Mouse (Mus musculus) kidney, adult 9 months (tissue): ENCODE measurements around the gene Hdhd3.
"Not testable (repeated sequence)": the region's sequence is repeated elsewhere in the genome, so short reads cannot be mapped to it uniquely, and the experiment has no call there.

Experiments used
- DNase-seq: peaks from one replicate; pipeline ENCODE4 v3.0.0; 2022

Hdhd3 gene

DNA sequence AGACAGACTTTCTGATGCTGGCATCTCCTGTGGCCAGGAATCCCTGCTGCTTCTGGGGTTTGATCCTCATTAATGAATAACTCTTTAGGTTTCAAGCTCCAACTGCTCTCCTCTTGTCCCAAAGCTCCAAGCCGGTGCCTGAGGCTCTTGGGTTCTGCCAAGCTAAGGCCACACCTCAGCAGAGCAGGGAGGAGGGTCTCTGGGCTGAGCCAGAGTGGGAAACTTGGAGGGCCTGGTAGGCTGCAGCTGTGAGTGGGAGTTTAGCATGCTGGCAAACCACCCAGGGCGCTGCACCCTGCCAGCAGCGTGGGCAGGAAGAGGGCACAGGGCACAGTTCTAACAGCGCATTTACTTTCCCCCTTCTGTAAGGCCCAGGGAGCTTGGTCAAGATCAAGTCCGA is 5.6 kb upstream of the Hdhd3 start:
- DNase-seq: peak; percentile 42

DNA sequence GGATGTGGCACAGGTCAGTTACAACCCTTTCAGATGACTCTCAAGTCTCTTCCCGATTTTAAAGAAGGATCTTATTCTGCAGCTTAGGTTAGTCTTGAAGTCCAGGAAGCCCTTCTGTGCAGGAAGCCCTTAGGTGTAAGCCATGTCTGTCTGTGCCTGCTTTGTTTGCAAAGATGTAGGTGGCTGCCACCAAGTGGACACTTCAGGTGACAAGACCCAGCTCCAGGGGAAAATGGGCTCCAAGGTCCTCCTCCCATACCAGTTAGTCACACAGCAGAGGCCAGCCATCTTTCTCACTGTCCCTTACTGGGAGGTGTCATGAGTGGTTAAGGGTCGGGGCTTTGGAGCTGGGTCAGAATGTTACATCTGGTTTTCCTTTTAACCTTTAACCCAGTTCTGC is 3.5 kb upstream of the Hdhd3 start:
- DNase-seq: peak; percentile 72

DNA sequence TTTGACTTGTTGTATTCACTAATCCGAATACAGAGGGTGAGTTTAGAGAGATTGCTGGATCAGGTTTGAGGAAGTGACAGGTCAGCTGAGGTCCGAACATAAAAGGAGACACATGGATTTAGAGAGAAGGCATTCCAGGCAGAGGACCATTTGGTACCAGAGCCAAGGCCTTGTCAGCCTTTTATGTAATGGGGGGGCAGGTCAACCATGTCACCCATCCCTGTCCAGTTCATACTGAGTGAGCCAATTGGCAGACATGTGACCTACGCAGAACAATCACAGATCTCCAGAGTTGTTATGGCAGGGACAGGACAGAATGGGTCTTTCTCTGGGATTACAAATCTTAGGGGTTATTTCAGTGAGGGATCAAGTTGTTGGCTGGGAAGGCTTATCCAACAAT is 2.7 kb upstream of the Hdhd3 start:
- DNase-seq: peak; percentile 42

DNA sequence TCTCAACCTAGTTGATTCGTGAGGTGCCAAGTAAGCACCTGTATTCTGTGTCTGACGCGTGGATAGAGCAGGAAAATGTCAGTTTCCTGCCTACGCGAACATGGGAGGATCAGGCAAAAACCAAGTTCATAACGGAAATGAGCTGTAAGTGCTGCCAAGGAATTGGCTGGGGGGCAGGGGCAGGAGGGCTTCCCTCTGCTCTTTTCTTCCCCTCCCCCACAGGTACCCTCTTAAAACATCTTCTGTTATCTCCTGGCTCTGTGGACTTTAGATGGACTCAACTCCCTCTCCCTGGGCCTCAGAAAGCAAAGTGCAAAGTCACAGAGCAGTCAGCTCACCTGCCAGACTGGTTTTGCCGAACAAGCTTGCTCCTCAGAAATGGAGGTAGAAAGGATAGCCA is 298 bp downstream of the Hdhd3 start:
- DNase-seq: peak; percentile 79

DNA sequence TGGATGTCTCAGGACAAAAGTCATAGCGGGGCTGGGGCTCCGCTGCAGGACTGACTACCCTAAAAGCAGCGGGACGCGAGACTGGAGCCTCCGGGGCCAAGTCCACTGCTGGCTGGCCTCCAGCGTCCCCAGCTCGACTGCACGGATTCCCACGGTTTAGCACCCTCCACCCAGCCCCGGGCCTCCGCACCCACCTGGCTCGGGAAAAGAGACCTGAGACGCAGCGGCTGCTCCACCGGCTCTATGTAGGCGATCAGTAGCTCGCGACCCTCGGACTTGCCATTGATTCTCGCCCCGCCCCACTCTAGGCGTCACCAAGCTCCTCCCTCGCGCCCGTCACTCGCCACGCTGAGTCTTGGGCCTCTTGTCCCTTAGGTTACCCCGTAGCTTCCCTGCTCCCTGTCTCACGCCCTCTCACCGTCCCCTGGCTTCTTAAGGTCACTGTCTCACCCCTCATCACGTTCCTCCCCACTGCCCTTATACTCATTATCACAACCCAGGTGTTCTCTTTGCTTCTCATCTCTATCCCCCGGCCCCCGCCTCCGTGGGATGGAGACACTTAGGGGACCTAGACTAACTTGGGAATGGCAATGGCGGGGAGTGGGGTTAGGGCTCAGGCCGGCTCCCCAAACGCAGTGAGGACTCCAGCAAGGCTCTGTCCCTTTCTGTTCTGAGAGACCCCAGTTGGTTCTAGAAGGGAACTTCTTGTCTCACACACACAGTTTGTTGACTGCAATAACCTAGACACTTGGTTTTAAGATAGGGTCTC is 1.1 kb downstream of the Hdhd3 start:
- peak; percentile 96 for DNase-seq

DNA sequence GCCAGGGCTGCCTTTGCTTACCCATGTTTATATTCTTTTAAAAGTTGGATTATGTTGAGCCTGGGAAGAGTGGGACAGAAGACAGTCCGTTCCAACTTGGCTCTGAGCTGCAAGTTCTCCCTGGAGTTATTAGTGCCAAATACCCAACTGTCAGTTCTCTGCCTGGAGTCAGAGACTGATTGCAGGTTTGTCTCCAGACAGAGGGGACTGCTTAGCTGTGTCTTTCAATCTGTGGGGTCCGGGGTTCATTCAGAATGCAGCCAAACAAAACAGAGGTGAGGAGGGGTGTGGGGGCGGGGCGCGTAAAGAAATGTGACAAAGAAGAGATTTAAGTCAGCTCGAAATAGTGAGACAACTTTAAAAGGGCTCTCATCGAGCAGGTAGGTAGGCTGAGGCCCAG is 1.7 kb downstream of the Hdhd3 start:
- no peak for DNase-seq

DNA sequence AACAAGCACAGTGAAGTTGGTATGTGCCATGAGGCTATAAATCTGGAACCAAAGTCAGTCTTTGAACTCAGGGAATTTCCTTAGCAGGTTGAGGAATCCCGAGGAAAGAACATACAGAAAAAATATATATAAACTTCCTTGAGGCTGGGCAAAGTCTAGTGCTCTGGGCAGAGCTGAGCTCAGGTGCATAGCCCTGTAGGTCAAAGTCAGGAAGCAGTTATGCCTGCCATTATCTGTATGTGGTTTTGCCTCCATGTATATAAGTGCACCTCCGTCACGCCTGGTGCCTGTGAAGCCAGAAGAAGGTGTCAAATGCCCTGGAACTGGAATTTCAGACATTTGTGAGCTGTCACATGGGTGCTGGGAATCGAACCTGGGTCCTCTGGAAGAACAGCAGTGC is 2.5 kb downstream of the Hdhd3 start:
- no peak for DNase-seq

DNA sequence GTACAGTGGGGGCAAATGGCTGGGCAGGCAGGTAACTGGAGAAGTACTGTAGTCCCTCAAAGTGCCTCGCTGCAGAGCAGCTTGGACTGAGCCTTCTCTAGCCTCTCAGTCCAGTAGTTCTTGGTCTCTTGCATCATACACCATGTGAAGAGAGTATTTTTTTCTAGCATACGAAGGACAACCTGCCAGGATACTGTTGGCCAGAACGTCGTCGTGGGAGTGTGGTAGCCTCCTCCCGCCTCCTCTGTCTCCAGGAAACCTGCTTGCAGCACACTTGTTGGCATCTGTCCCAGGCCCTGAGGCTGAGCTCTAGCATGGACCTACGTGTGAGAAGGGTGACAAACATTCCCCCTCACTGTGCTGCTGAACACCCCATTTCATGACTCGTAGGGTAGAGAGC is 6.5 kb downstream of the Hdhd3 start:
- DNase-seq: peak; percentile 81

DNA sequence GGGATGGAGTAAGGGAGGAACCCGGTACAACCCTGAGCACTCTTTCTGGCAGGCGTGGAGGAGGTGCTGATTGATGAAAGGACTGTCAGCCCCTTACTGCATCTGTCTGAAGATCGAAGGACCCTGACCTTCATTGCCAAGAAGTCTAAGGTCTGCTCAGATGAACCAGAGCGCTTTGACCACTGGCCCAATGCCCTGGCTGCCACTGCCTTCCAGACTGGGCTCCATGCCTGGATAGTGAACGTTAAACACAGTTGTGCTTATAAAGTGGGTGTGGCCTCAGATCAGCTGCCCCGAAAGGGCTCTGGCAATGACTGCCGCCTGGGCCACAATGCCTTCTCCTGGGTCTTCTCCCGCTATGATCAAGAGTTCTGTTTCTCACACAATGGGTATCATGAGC is 7.3 kb downstream of the Hdhd3 start:
- DNase-seq: peak; percentile 93

DNA sequence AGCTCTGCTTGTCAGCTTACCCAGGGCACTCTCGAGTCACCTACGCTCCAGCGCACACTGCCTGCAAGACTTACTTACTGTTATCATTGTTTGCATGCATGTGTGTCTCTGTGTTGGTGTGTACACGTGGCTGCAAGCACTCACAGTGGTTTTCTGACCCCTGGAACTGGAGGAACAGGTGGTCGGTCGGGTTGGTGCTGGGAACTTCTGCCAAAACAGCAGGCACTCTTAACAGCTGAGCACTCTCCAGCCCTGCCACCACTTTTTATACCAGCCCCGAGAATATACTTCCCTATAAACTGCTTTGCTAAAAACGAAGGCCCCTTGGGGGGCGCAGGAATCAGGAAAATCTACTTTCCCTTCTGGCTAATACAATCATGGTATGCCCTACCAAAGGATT is 9.0 kb downstream of the Hdhd3 start:
- DNase-seq: no peak

DNA sequence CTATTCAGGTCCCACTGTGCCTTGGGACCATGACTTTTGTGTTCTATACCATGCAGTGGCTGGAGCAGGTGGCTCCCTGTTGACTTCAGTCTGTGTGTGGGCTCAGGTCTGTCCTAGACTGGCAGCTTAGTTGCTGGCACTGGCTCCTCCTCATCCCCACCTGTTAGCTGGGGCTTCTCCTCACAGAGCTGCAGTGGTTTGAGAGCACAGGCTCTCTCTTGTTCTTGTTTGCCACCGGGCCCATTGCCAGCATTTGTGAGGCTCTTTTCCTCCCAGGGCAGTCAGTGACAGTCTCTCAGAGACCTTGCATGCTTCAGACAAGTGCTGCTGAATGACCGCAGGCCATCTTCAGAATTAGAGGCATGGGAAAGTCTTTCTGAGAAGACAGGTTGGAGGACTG is 10.6 kb downstream of the Hdhd3 start:
- DNase-seq: no peak

DNA sequence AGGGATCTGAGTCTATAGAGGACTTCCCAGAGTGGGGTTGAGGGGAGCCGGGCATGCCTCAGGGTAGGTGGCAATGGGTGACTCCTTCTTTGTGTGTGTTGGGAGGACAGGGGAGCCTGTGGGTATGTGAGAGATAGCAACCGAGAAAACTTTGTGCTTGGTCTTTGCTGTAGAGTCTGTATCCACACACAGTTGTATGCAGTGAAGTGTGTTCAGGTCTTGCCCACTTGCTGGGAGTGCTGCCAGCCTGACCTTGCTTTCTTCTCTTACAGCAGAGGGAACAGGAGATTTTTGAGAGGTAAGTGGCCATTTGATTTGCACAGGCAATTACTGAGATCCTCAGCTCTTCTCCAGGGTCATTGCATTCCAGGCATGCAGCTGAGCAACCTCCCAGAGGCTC is 15.4 kb downstream of the Hdhd3 start:
- no peak for DNase-seq

DNA sequence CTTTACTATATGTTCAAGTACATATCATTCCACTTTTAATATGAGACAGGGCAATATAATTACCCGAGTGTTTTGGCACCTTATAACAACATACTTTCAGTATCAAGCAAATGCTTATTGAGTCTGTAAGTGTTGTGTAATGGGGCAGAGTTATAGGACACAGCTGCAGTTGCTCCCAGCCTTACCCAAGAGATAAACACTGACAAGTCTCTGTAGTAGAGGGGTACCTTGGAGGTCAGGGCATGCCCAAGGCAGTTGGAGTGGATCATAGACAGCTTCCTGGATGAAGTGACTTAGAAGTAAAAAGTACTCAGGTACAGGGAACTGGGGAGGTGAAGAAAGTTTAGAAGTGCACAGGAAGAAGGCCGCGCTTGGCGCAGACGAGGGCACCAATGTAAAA is 16.1 kb downstream of the Hdhd3 start:
- DNase-seq: no peak

DNA sequence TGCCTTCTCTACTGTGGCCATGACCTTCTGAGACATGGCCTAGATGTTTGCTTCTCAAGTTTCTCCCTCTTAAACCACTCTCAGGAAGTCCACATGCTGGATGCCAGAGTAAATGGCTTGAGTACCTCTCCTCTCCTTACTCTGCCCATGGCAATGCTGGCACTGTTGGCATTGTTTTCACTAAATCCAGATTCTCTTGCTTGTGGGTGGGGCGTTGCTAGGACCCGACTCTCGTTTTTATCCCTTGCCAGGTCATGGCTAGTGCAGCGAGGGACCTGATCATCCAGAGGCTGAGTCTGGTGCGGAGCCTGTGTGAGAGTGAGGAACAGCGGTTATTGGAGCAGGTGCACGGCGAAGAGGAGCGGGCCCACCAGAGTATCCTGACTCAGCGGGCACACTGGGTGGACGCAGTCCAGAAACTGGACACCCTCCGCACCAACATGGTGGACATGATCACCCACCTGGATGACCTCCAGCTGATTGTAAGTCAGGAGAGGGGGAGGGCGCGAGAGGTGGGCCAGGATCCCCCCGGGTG is 17.0 kb downstream of the Hdhd3 start:
- DNase-seq: no peak

DNA sequence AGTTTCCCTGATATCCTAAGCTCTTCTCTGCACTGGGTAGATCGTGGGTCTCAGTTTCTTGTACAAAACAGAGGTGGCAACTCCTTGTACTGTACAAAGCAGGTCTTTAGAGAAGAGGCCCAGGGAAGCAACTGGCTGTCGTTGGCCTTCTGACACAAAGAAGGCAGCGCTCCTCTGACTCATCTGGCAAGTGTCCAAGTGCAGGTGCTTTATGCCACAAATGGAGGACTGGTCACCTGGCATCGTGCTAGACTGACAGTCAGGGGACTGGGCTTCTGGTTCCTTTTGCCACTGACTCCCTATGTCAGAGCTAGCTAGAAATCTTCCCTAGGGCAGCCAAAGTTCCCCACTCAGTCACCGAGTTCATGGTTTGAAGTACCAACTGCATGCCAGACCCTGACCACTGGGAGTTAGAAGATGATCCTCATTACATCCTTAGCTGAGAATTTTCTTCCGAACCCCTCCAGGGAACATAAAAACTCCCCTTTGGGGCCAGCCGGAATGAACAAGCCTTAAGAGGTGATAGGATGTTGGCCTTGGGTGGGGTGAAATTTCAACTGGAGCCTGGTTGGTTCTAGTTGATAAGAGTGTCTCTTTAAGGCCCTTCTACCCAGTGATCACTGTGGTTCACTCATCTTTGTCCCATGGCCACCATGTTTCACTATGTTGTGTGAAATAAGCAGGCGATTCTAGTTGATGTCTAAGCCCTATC is 17.7 kb downstream of the Hdhd3 start:
- no peak for DNase-seq

DNA sequence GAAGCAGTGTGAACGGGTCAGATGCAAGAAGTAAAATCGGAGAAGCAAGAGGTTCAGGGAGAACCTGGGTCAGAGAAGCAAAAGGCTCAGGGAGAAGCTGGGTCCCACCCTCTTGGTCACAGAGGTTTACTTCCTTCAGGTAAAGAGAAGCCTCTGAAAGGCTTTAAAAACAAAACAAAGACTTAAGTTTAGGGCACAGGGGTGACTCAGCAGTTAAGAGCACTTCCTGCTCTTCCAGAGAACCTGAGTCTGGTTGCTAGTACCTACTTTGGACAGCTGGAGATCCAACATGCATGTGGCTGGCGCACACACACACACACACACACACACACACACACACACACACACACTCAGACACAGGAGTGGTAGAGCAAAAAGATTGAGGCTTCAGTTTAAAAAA is 18.3 kb downstream of the Hdhd3 start:
- DNase-seq: no peak

DNA sequence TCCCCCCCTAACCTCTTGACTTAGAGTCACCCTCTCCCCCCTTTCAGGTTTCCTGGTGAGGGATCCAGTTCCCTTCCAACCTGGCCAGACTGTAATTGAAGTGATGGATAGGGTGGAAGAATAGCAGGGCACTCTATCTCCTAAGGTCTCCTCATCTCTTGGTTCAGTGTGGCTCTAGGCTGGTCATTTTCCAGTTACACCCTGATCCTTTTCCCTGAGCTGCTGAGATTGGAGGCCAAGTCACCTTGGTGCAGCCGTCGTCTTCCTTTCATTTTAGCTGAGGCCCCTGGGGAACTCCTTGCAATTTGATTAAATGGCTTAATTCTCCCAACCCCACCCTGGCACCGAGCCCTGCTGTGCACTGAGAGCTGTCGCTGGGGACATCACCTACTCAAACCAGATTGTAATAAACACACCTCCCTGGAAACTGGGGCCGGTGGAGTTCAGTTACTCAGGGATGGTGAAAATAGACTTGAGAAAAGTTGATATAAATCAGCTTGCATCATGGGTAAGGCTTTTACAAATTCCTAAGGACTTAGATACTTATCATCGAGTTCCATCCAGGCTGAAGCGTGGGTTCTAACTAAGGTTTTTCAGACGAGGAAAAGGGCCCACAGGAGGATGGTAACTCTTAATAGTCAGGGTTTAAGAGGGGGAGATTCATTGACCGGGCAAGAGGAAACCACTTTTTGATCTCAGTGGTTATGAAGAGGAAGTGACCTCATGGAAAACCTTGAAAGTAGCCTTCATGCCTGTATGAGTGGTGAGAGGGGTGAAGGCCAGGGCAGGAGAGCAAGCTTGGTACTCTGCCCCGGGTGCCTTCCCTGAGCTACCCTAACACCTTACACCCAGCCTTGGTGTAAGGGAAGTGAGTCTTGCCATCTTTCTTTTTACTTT is 22.3 kb downstream of the Hdhd3 start:
- peak; percentile 43 for DNase-seq

DNA sequence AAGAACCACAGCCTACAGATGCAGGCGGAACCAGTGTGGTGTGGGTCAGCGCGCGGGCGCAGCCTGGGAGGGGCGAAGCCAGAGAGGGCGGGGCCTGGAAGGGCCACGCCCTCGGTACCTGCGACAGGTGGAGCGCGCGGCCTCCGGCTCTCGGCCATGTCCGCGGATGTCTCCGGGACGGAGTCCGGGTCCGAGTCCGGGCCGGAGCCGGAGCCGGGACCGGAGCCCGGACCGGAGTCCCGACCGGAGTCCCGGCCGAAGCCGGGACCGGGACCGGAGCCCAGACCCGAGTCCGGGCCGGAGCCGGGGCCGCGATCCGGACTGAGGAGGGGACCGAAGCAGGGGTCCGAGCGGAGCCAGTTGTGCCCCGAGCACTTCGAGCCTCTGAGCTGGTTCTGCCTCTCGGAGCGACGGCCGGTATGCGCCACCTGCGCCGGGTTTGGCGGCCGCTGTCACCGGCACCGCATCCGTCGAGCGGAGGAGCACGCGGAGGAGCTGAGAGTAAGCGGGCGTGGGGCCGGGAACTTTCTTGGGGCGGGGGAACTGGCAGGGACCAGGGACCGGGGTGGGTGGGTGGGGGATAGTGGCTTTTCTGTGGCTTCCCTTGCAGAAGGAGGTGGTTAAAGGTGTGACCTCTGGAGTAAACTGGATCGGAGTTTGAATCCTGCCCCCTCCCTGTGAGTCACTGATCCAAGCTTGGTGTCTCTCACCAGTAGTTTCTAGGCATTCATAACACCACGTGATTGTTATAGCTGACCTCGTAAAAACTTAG is 23.1 kb downstream of the Hdhd3 start, which contains the start of gene Bspry:
TSS of gene Bspry (plus strand) at position 117 of the 772 bp plus-strand sequence.
- peak; percentile 84 for DNase-seq

DNA sequence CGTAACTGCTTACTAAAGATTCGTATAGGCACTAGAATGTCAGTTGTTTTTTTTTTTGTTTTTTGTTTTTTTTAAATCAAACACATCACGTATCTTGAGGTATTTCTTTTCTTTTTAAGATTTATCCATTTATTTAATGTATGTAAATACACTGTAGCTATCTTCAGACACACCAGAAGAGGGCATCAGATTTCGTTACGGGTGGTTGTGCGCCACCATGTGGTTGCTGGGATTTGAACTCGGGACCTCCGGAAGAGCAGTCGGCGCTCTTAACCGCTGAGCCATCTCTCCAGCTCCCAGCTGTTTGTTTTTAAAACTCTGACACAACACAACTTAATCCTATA is 23.7 kb downstream of the Hdhd3 start:
- not testable (repeated sequence) for DNase-seq

DNA sequence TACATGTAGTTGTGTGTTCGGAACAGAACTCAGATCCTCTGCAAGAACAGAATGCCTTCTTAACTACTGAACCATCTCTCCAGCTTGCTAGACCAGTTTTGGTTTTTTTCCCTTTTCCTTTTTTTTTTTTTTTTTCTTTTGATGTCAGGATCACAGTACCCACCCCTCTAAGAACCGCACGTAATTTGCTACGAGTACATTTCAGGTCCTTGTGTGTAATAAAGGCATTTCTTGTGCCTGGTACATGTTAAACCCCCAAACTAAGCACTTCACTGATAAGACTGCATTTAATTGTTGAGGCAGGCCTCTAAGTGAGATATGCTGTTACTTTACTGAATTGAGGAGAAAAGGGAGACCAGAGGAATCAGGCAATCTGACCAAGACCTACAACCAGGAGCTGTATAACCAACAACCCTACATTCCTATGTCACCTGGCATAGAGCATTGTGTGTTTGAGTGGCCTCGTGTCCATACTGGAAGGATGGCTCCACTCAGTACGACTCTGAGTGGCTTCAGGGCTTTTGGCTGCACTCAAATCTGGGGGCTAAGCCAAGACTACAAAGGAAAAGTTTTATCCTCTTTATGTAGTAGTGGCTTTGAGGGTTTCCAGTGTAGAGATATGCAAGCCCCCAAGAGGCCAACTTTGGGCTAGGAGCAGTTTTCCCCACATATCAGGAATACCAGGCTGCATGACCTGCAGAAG is 25.6 kb downstream of the Hdhd3 start:
- no peak for DNase-seq

DNA sequence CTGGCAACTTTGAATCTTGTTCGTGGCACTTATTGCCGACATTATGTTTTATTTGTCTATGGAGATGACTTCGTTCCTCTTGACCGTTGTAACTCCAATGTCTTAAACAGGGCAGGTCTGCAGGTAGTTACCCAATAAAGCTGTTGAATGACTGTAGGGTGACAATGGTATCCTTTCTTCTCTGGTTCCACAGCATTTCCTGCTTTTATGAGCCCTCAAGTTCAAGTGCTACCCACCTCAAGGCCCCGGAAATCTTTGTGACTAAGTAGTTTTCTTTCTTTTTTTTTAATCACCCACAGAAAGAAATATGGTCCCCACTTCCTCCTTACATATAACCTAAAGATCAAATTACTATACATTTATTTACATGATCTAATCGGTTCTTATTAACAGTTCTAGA is 27.5 kb downstream of the Hdhd3 start:
- DNase-seq: no peak

DNA sequence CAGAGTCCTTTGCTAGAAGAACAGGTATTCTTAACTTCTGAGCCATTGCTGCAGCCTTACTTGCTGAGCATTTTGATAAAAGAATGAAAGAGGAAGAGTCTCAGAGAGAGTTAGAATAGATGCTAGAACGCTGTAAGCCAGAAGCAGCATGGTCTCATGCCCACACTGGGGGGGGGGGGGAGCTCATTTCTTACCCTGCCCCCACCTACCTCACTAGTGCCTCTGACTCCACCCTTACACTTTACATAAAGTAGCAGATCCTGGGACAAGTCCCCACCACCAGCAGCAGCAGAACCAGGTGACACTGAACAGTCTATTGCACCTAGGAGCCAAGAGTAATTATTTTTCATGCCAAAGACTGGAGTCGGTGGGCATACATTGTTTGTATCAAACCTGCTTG is 28.1 kb downstream of the Hdhd3 start:
- DNase-seq: no peak
